Mouse (Mus musculus) lung, embryonic 16.5 days (tissue): ENCODE data around the gene Ammecr1. TPM values are rescaled to one million over a fixed set of nuclear protein-coding genes. Genes with fewer than 3 reads are reported as not detected.

Experiments
- ATAC-seq: fragments of 200-750 bp; cut with Nextera tagmentation; 2 replicates; pipeline ENCODE4 v1.8.0; 2017; ENCODE audit warnings: low read depth, mild to moderate bottlenecking, moderate library complexity
- H3K27ac ChIP-seq: fragments of 300-500 bp; sonication (generic); 2 replicates; pipeline ENCODE4 v1.5.1; 2014; ENCODE audit warnings: mild to moderate bottlenecking, control low read depth, low read length
- H3K27me3 ChIP-seq: fragments of 300-500 bp; sonication (generic); 2 replicates; pipeline ENCODE4 v1.6.1; 2014; ENCODE audit warnings: low read depth, low read length, mixed read lengths; ENCODE audit not compliant: control insufficient read depth, insufficient read depth
- H3K36me3 ChIP-seq: fragments of 300-500 bp; sonication (generic); 2 replicates; pipeline ENCODE4 v1.6.1; 2014; ENCODE audit warnings: low read length; ENCODE audit not compliant: control insufficient read depth, insufficient read depth
- H3K4me1 ChIP-seq: fragments of 300-500 bp; sonication (generic); replicated peaks from 2 replicates; pipeline ENCODE4 v1.6.1; 2014; ENCODE audit warnings: low read length, mixed read lengths; ENCODE audit not compliant: control insufficient read depth, insufficient read depth
- H3K4me2 ChIP-seq: fragments of 300-500 bp; sonication (generic); 2 replicates; pipeline ENCODE4 v1.6.1; 2014; ENCODE audit warnings: low read depth, low read length, control low read depth
- H3K4me3 ChIP-seq: fragments of 300-500 bp; sonication (generic); 2 replicates; pipeline ENCODE4 v1.5.1; 2014; ENCODE audit warnings: mild to moderate bottlenecking, low read length, control low read depth
- H3K9ac ChIP-seq: fragments of 300-500 bp; sonication (generic); 2 replicates; pipeline ENCODE4 v1.6.1; 2014; ENCODE audit warnings: low read length, control low read depth
- H3K9me3 ChIP-seq: fragments of 300-500 bp; sonication (generic); 2 replicates; pipeline ENCODE4 v1.6.1; 2016; ENCODE audit warnings: low read length; ENCODE audit not compliant: control insufficient read depth
- WGBS: fragments of 180-500 bp; shearing (Covaris S2); extraction: QIAGEN DNeasy Blood & Tissue Kit; methylation state at CpG from one replicate; pipeline ENCODE4 v1.1.7; 2014; 5-methylcytosine and 5-hydroxymethylcytosine counted together
- polyA plus RNA-seq: library from polyadenylated mRNA; unstranded; fragments of >200 nt; fragmentation: Nextera tagmentation; extraction: Ambion mirVana; gene quantifications from 2 replicates; pipeline ENCODE4 v1.2.1, GENCODE M21; 2015

Gene Ammecr1
- polyA plus RNA-seq, 1 experiment from 2014 or later = 9.3 TPM

GRCm38 (mm10) chrX:142981530-142982130, 15.1 kb upstream of the Ammecr1 start:
- H3K9ac ChIP-seq = no peak overlapping the region
- 91% methylated on average over 3 of the region's 3 CpGs for WGBS

GRCm38 (mm10) chrX:142980855-142981529, 14.5 kb upstream of the Ammecr1 start:
- Histone ChIP-seq H3K9ac (no peak overlapping the region), H3K36me3 (no peaks in the 10 kb centered on the region), H3K4me1 (no peaks in the 10 kb centered on the region), H3K9me3 (no peaks in the 10 kb centered on the region), H3K4me3 (no peak overlapping the region), H3K27ac (no peak overlapping the region), H3K27me3 (no peaks in the 10 kb centered on the region; the same call in 1 of the 2 replicates), H3K4me2 (no peak overlapping the region)
- ATAC-seq = no peak
- 67% methylated on average over 2 of the region's 2 CpGs for WGBS

More at GRCm38 (mm10) chrX:142981530-142982130, 15.1 kb upstream of the Ammecr1 start:
- ATAC-seq = no peak
- no peak overlapping the region for H3K4me3 ChIP-seq
- no peak overlapping the region for H3K4me2 ChIP-seq
- H3K9me3 ChIP-seq = no peaks in the 10 kb centered on the region
- no peaks in the 10 kb centered on the region; the same call in 1 of the 2 replicates for H3K27me3 ChIP-seq
- H3K36me3 ChIP-seq = no peaks in the 10 kb centered on the region
- no peaks in the 10 kb centered on the region for H3K4me1 ChIP-seq
- no peak overlapping the region for H3K27ac ChIP-seq

- no peak for ATAC-seq
- no peak overlapping the region for H3K27ac ChIP-seq
- H3K9ac ChIP-seq = no peak overlapping the region
- no peaks in the 10 kb centered on the region for H3K36me3 ChIP-seq
- H3K9me3 ChIP-seq = no peaks in the 10 kb centered on the region
- H3K27me3 ChIP-seq = no peaks in the 10 kb centered on the region; the same call in 1 of the 2 replicates
- no peaks in the 10 kb centered on the region for H3K4me1 ChIP-seq
- WGBS = 58% methylated on average over 4 of the region's 4 CpGs
- H3K4me2 ChIP-seq = no peak overlapping the region
- H3K4me3 ChIP-seq = no peak overlapping the region
Observed at GRCm38 (mm10) chrX:142979224-142979623, 12.7 kb upstream of the Ammecr1 start.

- H3K9ac ChIP-seq = no peak overlapping the region
- no peaks in the 10 kb centered on the region for H3K9me3 ChIP-seq
- no peak overlapping the region for H3K4me2 ChIP-seq
- no peak overlapping the region for H3K4me3 ChIP-seq
- WGBS = 36% methylated on average over 7 of the region's 7 CpGs
- no peak overlapping the region for H3K27ac ChIP-seq
- no peaks in the 10 kb centered on the region for H3K4me1 ChIP-seq
- ATAC-seq = no peak
- no peaks in the 10 kb centered on the region; the same call in 1 of the 2 replicates for H3K27me3 ChIP-seq
- H3K36me3 ChIP-seq = no peaks in the 10 kb centered on the region
Observed at GRCm38 (mm10) chrX:142972443-142972970, 6.0 kb upstream of the Ammecr1 start.

GRCm38 (mm10) chrX:142971759-142972158, 5.2 kb upstream of the Ammecr1 start:
- Histone ChIP-seq H3K9me3 (no peaks in the 10 kb centered on the region), H3K36me3 (no peaks in the 10 kb centered on the region), H3K4me2 (no peak overlapping the region), H3K4me3 (no peak overlapping the region), H3K27me3 (no peaks in the 10 kb centered on the region; the same call in 1 of the 2 replicates), H3K27ac (no peak overlapping the region), H3K4me1 (no peaks in the 10 kb centered on the region; the same call in 1 of the 2 replicates), H3K9ac (no peak overlapping the region)
- no peak for ATAC-seq
- WGBS = 89% methylated on average over 3 of the region's 3 CpGs

GRCm38 (mm10) chrX:142967067-142967466, 539 bp upstream of the Ammecr1 start:
- H3K4me2 ChIP-seq = peak overlapping the region; percentile 54
- H3K27me3 ChIP-seq = no peaks in the 10 kb centered on the region; the same call in 1 of the 2 replicates
- H3K9ac ChIP-seq = peak overlapping the region; percentile 57
- no peaks in the 10 kb centered on the region; the same call in 1 of the 2 replicates for H3K9me3 ChIP-seq
- no peaks in the 10 kb centered on the region; the same call in 1 of the 2 replicates for H3K4me1 ChIP-seq
- no peak for ATAC-seq
- no peaks in the 10 kb centered on the region for H3K36me3 ChIP-seq
- WGBS = 32% methylated on average over 7 of the region's 7 CpGs
- H3K27ac ChIP-seq = no peak overlapping the region
- H3K4me3 ChIP-seq = peak overlapping the region; percentile 71

- peak overlapping the region; percentile 71 for H3K4me3 ChIP-seq
- no peak for ATAC-seq
- H3K4me1 ChIP-seq = no peaks in the 10 kb centered on the region; the same call in 1 of the 2 replicates
- H3K36me3 ChIP-seq = no peaks in the 10 kb centered on the region
- peak overlapping the region; percentile 57 for H3K4me2 ChIP-seq
- H3K9me3 ChIP-seq = no peaks in the 10 kb centered on the region; the same call in 1 of the 2 replicates
- H3K9ac ChIP-seq = peak overlapping the region; percentile 81
- no peaks in the 10 kb centered on the region; the same call in 1 of the 2 replicates for H3K27me3 ChIP-seq
- WGBS = 21% methylated on average over 23 of the region's 23 CpGs
- no peak overlapping the region for H3K27ac ChIP-seq
Observed at GRCm38 (mm10) chrX:142965236-142966007, 1.1 kb downstream of the Ammecr1 start.

GRCm38 (mm10) chrX:142960434-142960833, 6.1 kb downstream of the Ammecr1 start:
- no peak overlapping the region for H3K4me2 ChIP-seq
- no peak overlapping the region for H3K4me3 ChIP-seq
- H3K4me1 ChIP-seq = no peaks in the 10 kb centered on the region
- H3K27ac ChIP-seq = no peak overlapping the region
- H3K27me3 ChIP-seq = no peaks in the 10 kb centered on the region; the same call in 1 of the 2 replicates
- WGBS = 85% methylated on average over 2 of the region's 2 CpGs
- no peaks in the 10 kb centered on the region for H3K9me3 ChIP-seq
- no peaks in the 10 kb centered on the region for H3K36me3 ChIP-seq
- H3K9ac ChIP-seq = no peak overlapping the region
- ATAC-seq = no peak
